Mouse (Mus musculus) embryonic facial prominence, embryonic 11.5 days (tissue): Measurements from ENCODE around the gene Kcnk7. TPM values are rescaled to one million over a fixed set of nuclear protein-coding genes. Genes with fewer than 3 reads are reported as not detected.

Source experiments
- ATAC-seq: fragments of 200-750 bp; cut with Nextera tagmentation; replicated peaks from 2 replicates; pipeline ENCODE4 v1.8.0; 2017; ENCODE audit warnings: low read depth; ENCODE audit not compliant: insufficient number of reproducible peaks, low FRiP score, low TSS enrichment
- DNase-seq: peaks from one replicate; pipeline ENCODE4 v3.0.0-alpha.2; 2015; ENCODE audit warnings: low spot score
- H3K27ac ChIP-seq: fragments of 300-500 bp; sonication (generic); replicated peaks from 2 replicates; pipeline ENCODE4 v1.5.1; 2014; ENCODE audit warnings: mild to moderate bottlenecking, low read depth, low read length, control low read depth
- H3K27me3 ChIP-seq: fragments of 300-500 bp; sonication (generic); 2 replicates; pipeline ENCODE4 v1.6.1; 2014; ENCODE audit warnings: mild to moderate bottlenecking, low read length, moderate library complexity, mixed read lengths; ENCODE audit not compliant: control insufficient read depth, insufficient read depth
- H3K36me3 ChIP-seq: fragments of 300-500 bp; sonication (generic); replicated peaks from 2 replicates; pipeline ENCODE4 v1.6.1; 2014; ENCODE audit warnings: low read depth, mild to moderate bottlenecking, low read length, moderate library complexity, mixed read lengths; ENCODE audit not compliant: control insufficient read depth, insufficient read depth
- H3K4me1 ChIP-seq: fragments of 300-500 bp; sonication (generic); 2 replicates; pipeline ENCODE4 v1.6.1; 2014; ENCODE audit warnings: low read length, mixed read lengths; ENCODE audit not compliant: control insufficient read depth, insufficient read depth
- H3K4me2 ChIP-seq: fragments of 300-500 bp; sonication (generic); 2 replicates; pipeline ENCODE4 v1.6.1; 2014; ENCODE audit warnings: low read depth, mild to moderate bottlenecking, control low read depth, low read length, moderate library complexity
- H3K4me3 ChIP-seq: fragments of 300-500 bp; sonication (generic); 2 replicates; pipeline ENCODE4 v1.5.1; 2014; ENCODE audit warnings: low read depth, low read length, control low read depth
- H3K9ac ChIP-seq: fragments of 300-500 bp; sonication (generic); replicated peaks from 2 replicates; pipeline ENCODE4 v1.6.1; 2014; ENCODE audit warnings: mild to moderate bottlenecking, control low read depth, low read length
- H3K9me3 ChIP-seq: fragments of 300-500 bp; sonication (generic); replicated peaks from 2 replicates; pipeline ENCODE4 v1.6.1; 2016; ENCODE audit warnings: mild to moderate bottlenecking, low read length, inconsistent platforms, mixed read lengths; ENCODE audit not compliant: control insufficient read depth
- WGBS: fragments of 180-500 bp; shearing (Covaris S2); extraction: QIAGEN DNeasy Blood & Tissue Kit; methylation state at CpG from one replicate; pipeline ENCODE4 v1.1.7; 2014; 5-methylcytosine and 5-hydroxymethylcytosine counted together
- polyA plus RNA-seq: library from polyadenylated mRNA; unstranded; fragments of >200 nt; fragmentation: Nextera tagmentation; extraction: Ambion mirVana; gene quantifications from 2 replicates; pipeline ENCODE4 v1.2.1, GENCODE M21; 2014

Kcnk7 gene
- polyA plus RNA-seq, 1 experiment from 2014 or later: not detected

DNA sequence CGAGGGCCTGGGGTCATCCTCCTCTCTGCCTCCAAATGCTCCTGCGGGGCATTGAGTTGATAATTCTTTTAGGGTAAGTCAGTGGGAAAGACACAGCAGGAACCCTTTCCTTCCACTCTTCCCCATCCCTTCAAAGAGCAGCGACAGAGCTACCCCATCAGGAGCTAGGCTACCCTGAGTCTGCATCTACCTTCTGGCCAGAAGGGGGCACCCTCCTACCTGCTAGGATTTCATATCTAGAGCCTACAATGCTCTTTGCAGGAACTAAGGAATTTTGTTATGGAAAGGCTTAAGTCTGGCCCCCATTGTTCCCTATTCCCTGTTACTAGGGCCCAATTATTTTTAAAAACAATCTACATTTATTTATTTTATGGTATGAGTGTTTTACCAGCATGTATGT lies 7.1 kb downstream of the Kcnk7 start:
- 11% methylated on average over 3 of the region's 3 CpGs for WGBS
- H3K36me3 ChIP-seq: no peaks in the 10 kb centered on the region; the same call in none of the 2 replicates
- H3K9me3 ChIP-seq: no peaks in the 10 kb centered on the region
- H3K4me3 ChIP-seq: no peak overlapping the region
- H3K4me1 ChIP-seq: no peaks in the 10 kb centered on the region
- DNase-seq (peak; percentile 80), ATAC-seq (no peak)
- no peak overlapping the region for H3K9ac ChIP-seq
- H3K4me2 ChIP-seq: no peak overlapping the region
- H3K27ac ChIP-seq: no peak overlapping the region
- no peaks in the 10 kb centered on the region for H3K27me3 ChIP-seq

DNA sequence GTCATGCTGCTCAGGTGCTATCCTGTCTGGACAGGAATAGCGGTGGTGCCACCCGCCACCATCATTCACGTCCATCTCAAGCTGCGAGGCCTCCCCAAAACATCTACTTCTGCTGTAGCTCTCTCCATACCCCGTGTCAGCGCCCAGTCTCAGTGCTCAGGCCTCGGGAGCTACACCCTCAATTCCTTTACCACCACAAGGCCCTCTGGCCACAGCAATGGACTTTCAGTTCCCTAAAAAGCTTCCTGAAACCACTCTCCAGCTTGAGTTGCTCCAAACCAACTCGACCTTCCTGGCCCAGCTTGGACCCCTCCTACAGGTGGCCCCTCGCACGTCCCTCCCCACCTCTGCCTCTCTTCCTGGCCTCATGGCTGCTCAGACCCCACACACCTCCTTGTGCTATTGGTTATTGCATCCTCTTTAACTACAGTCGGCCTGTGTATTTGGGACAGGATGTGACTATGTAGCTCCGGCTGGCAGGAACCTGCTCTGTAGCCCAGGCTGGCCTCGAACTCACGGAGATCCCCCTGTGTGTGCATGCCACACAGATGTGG lies 7.8 kb downstream of the Kcnk7 start:
- no peaks in the 10 kb centered on the region; the same call in none of the 2 replicates for H3K36me3 ChIP-seq

DNA sequence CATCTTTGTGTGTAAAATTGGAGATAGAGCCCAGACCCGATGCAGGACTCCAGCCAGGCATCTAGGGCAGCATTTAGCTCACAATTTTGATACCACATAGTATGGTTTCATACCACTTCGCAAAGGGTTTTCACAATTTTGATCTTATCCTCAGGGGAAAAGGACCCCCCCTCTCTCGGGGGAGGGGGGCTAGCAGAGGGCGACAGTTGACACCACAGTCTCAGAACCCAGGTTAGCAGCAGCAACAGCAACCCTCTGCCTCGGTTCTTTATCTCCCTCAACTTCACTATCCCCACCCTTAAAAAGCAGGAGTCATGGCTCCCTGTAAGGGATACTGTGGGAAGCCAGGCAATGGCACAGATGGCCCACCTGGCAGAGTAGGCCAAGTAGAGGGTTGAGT lies 9.1 kb downstream of the Kcnk7 start:
- no peaks in the 10 kb centered on the region for H3K27me3 ChIP-seq
- no peak overlapping the region for H3K27ac ChIP-seq
- no peaks in the 10 kb centered on the region for H3K9me3 ChIP-seq
- H3K9ac ChIP-seq: no peak overlapping the region
- WGBS: 75% methylated on average over 5 of the region's 5 CpGs
- no peaks in the 10 kb centered on the region; the same call in none of the 2 replicates for H3K36me3 ChIP-seq
- DNase-seq (no peak), ATAC-seq (no peak)
- no peaks in the 10 kb centered on the region for H3K4me1 ChIP-seq
- H3K4me3 ChIP-seq: no peak overlapping the region
- H3K4me2 ChIP-seq: no peak overlapping the region

More for the DNA sequence above, 7.8 kb downstream of the Kcnk7 start:
- Histone ChIP-seq H3K9me3 (no peaks in the 10 kb centered on the region), H3K4me2 (no peak overlapping the region), H3K4me3 (no peak overlapping the region), H3K27ac (no peak overlapping the region), H3K4me1 (no peaks in the 10 kb centered on the region), H3K9ac (no peak overlapping the region), H3K27me3 (no peaks in the 10 kb centered on the region)
- DNase-seq: no peak
- WGBS: 90% methylated on average over 14 of the region's 14 CpGs
- no peak for ATAC-seq

DNA sequence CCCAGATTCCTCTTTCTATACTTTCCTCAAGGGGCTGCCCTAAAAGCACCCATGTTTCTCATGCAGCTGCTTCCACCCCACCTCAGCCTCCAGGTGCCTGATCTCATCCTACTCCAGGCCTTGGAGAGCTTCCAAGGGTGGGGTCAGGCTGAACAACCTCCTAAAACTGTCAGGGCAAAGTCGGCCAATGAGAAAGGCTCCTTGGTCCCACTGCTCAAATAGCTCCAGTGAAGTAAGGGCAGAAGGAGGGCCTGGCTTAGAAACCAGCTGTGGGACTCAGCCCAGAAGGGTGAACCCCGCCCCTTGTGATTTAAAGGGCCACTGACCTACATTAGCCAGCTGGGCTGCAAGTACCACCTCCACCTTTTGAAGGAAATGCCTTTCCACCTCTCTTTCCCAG lies 9.6 kb downstream of the Kcnk7 start:
- no peaks in the 10 kb centered on the region for H3K9me3 ChIP-seq
- no peaks in the 10 kb centered on the region for H3K4me1 ChIP-seq
- H3K27me3 ChIP-seq: no peaks in the 10 kb centered on the region
- no peaks in the 10 kb centered on the region; the same call in none of the 2 replicates for H3K36me3 ChIP-seq
- ATAC-seq (no peak), DNase-seq (peak; percentile 53)
- WGBS: 19% methylated on average over 2 of the region's 2 CpGs
- no peak overlapping the region for H3K4me3 ChIP-seq
- H3K9ac ChIP-seq: no peak overlapping the region
- H3K27ac ChIP-seq: no peak overlapping the region
- no peak overlapping the region for H3K4me2 ChIP-seq

DNA sequence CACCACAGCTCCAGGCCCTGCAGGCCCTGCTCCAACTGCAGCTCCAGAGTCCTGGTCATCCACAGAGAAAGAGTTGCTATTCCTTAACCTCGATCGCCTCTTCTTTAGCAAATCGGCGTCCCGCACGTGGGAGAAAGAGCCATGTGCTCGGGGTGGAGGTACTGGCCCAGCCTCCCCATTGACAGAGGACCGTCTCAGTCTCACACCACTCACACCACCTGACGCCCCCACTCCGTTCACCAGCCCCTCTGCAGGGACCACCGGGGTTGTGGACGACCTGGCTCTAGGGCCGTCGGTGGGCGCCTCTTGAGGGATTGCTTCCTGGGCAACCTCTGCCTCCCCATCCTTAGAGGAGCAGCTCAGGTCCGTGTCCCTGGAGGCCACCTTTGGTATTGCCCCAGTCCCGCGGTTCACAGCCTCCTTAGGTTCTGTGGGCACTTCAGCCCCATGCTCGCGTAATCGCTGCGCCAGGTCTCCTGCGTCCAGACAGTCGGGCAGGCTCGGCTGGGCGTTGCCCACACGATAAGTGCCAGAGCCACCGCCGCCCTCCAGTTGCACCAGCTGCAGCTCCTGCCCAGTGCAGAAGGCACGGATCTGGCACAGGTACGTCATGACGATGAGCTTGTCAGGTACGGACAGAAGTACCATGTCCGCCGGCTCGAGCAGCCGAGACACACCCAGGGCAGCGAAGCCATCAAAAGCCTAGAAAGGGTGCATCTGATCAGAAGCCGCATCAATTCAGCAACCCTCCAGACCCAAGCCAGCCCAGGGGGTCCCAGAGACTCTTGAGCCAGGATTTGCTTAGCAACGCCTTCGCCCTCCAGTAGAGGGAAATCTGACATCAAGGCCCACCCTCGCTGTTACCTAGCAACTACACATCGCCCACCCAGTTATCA lies 11.9 kb downstream of the Kcnk7 start:
- DNase-seq (peak; percentile 63), ATAC-seq (peak; percentile 49; the same call in 1 of the 2 replicates)
- no peaks in the 10 kb centered on the region for H3K27me3 ChIP-seq
- no peaks in the 10 kb centered on the region for H3K4me1 ChIP-seq
- H3K27ac ChIP-seq: no peak overlapping the region
- H3K4me2 ChIP-seq: peak overlapping the region; percentile 23; the same call in 1 of the 2 replicates
- 22% methylated on average over 43 of the region's 43 CpGs for WGBS
- H3K9ac ChIP-seq: peak overlapping the region; percentile 28; the same call in 1 of the 2 replicates
- peaks cover 5% of the 10 kb centered on the region for H3K36me3 ChIP-seq
- H3K9me3 ChIP-seq: no peaks in the 10 kb centered on the region
- no peak overlapping the region for H3K4me3 ChIP-seq

DNA sequence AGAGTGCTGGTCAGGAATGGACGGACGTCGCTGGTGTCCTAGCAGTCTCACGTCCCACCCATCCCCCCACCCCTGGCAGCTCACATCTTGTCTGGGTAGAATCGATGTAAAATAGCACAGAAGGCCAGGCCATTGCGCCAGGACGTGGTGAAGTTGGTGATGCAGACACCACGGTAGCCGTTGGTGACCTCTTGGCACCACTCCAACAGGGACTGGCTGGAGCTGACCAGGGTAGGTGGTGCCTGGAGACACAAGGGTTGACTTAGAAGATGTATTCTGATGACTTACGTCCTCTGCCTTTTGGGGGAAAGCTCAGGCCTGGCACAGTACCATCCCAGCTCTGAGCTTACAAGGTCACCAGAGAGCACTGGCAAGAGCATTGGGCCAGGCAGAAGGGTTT lies 12.8 kb downstream of the Kcnk7 start:
- H3K27ac ChIP-seq: no peak overlapping the region
- no peak for ATAC-seq
- no peak overlapping the region for H3K4me2 ChIP-seq
- no peak overlapping the region for H3K4me3 ChIP-seq
- peaks cover 10% of the 10 kb centered on the region for H3K36me3 ChIP-seq
- no peaks in the 10 kb centered on the region for H3K9me3 ChIP-seq
- H3K9ac ChIP-seq: no peak overlapping the region
- no peak for DNase-seq
- H3K4me1 ChIP-seq: no peaks in the 10 kb centered on the region
- WGBS: 66% methylated on average over 10 of the region's 10 CpGs
- no peaks in the 10 kb centered on the region for H3K27me3 ChIP-seq

DNA sequence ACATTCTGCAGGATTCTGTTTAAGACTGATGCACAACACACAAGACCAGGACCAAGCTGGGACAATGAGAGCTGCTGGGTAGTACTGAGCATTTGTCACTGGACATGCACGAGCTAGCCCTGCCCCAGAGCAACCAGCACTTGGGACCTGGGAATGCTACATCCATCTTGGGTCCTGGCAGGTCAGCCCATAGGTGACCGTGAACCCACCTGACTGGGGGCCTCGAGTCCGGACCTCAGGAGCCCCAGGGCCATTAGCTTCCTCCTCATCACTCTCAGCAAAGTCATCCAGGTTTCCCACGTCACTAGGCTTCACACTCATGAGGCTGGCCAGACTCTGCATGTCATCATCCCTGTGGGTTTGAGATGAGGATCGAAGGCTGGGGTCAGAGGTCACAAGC lies 17.1 kb downstream of the Kcnk7 start:
- H3K27me3 ChIP-seq: no peaks in the 10 kb centered on the region
- H3K4me3 ChIP-seq: no peak overlapping the region
- 86% methylated on average over 6 of the region's 6 CpGs for WGBS
- H3K4me1 ChIP-seq: peaks cover 3% of the 10 kb centered on the region
- peaks cover 13% of the 10 kb centered on the region for H3K36me3 ChIP-seq
- no peak overlapping the region for H3K9ac ChIP-seq
- H3K4me2 ChIP-seq: no peak overlapping the region
- H3K27ac ChIP-seq: no peak overlapping the region
- ATAC-seq (no peak), DNase-seq (no peak)
- H3K9me3 ChIP-seq: no peaks in the 10 kb centered on the region

DNA sequence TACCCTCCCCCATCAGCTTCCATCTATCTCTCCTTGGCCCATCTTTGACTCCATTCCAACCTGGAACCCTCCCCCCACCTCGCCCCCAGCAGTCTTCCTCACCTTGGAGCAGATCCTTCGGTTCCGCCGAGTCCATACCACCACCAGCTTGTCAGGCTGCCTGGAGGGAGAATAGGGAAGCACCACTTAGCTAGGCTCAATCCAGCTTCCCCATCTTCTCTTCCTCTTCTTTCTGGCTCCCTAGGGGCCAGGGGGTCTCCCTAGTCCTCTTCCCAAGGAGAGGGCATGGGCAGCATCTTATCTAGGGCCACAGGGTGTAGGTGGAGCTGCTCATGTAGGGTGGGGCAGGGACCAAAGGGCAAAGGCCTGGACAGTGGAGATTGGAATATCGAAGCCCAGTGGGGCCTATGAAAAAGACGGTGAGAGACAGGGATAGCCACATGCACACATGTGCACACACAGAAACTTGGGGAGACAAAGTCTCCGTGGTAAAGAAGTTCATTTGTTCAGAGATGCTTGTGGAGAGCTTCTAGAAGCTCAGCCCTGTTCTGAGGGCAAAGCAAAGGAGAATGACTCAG lies 18.8 kb downstream of the Kcnk7 start:
- H3K4me1 ChIP-seq: peaks cover 6% of the 10 kb centered on the region
- no peaks in the 10 kb centered on the region for H3K9me3 ChIP-seq
- H3K27me3 ChIP-seq: no peaks in the 10 kb centered on the region
- 93% methylated on average over 7 of the region's 7 CpGs for WGBS
- ATAC-seq: no peak
- H3K27ac ChIP-seq: no peak overlapping the region
- peaks cover 13% of the 10 kb centered on the region for H3K36me3 ChIP-seq
- H3K4me2 ChIP-seq: no peak overlapping the region
- no peak overlapping the region for H3K9ac ChIP-seq
- no peak overlapping the region for H3K4me3 ChIP-seq
- DNase-seq: no peak
